Mouse (Mus musculus) CD4-positive, CD25-positive, alpha-beta regulatory T cell (primary cell): ENCODE data around the gene Arntl. TPM values are rescaled to one million over a fixed set of nuclear protein-coding genes. Genes with fewer than 3 reads are reported as not detected.

ENCODE experiments used
- polyA plus RNA-seq: library from polyadenylated mRNA; unstranded; fragments of 100-300 nt; shearing (Covaris generic); gene quantifications from one replicate; pipeline ENCODE4 v1.2.1, GENCODE M21; 2017

Arntl gene
- 29.2 TPM for polyA plus RNA-seq

GRCm38 (mm10) chr7:113206644-113207470, at the start of gene Arntl:
Arntl (plus strand) TSS chr7:113207465.

Other genes with a start within 250 kb of the Arntl start
- gene Btbd10, start 161.9 kb downstream of the Arntl start, polyA plus RNA-seq, result 18.9 TPM
- not detected for gene Pth, start 181.1 kb downstream of the Arntl start, polyA plus RNA-seq